Mouse (Mus musculus) liver, embryonic 14.5 days (tissue): Measurements from ENCODE around the gene Gimap5. TPM values are rescaled to one million over a fixed set of nuclear protein-coding genes. Genes with fewer than 3 reads are reported as not detected.

Source experiments
- ATAC-seq: fragments of 200-750 bp; cut with Nextera tagmentation; 2 replicates; pipeline ENCODE4 v1.8.0; 2017; ENCODE audit warnings: moderate number of reproducible peaks, mild to moderate bottlenecking, moderate library complexity; ENCODE audit not compliant: insufficient read depth
- DNase-seq, 3 experiments: peaks; one replicate each; pipeline ENCODE4 v3.0.0-alpha.2; 2012 to 2013; ENCODE audit warnings: low read depth in 3 of 3, low spot score in 3 of 3
- H3K27ac ChIP-seq: fragments of 300-500 bp; sonication (generic); 2 replicates; pipeline ENCODE4 v1.5.1; 2014; ENCODE audit warnings: moderate library complexity, mild to moderate bottlenecking, control low read depth, inconsistent platforms
- H3K27me3 ChIP-seq: fragments of 300-500 bp; sonication (generic); 2 replicates; pipeline ENCODE4 v1.6.1; 2014; ENCODE audit warnings: mild to moderate bottlenecking, low read length, moderate library complexity; ENCODE audit not compliant: control insufficient read depth, insufficient read depth
- H3K36me3 ChIP-seq: fragments of 300-500 bp; sonication (generic); replicated peaks from 2 replicates; pipeline ENCODE4 v1.6.1; 2014; ENCODE audit warnings: low read depth; ENCODE audit not compliant: control insufficient read depth, insufficient read depth
- H3K4me1 ChIP-seq, 2 experiments: fragments of 200-500 bp in 1 of 2; fragments of 300-500 bp in 1 of 2; sonication (generic) in 1 of 2; replicated peaks; 2 replicates each; pipeline ENCODE4 v1.6.1; 2012 to 2014; ENCODE audit warnings: antibody characterized with exemption in 1 of 2, inconsistent platforms in 1 of 2, low read length in 1 of 2; ENCODE audit not compliant: control insufficient read depth in 2 of 2, insufficient read depth in 2 of 2
- H3K4me2 ChIP-seq: fragments of 300-500 bp; sonication (generic); 2 replicates; pipeline ENCODE4 v1.6.1; 2014; ENCODE audit warnings: low read depth, mild to moderate bottlenecking, control low read depth, moderate library complexity
- H3K4me3 ChIP-seq, 2 experiments: fragments of 200-500 bp in 1 of 2; fragments of 300-500 bp in 1 of 2; sonication (generic) in 1 of 2; 2 replicates each; pipeline ENCODE4 v1.5.1; 2012 to 2014; ENCODE audit warnings: low read depth in 2 of 2, low read length in 2 of 2, mild to moderate bottlenecking in 2 of 2, control low read depth in 1 of 2, inconsistent platforms in 1 of 2, moderate library complexity in 1 of 2; ENCODE audit not compliant: insufficient read depth in 1 of 2
- H3K9ac ChIP-seq: fragments of 300-500 bp; sonication (generic); replicated peaks from 2 replicates; pipeline ENCODE4 v1.6.1; 2014; ENCODE audit warnings: mild to moderate bottlenecking, control low read depth, moderate library complexity
- H3K9me3 ChIP-seq: fragments of 300-500 bp; sonication (generic); 2 replicates; pipeline ENCODE4 v1.6.1; 2016; ENCODE audit warnings: low read length, mixed read lengths; ENCODE audit not compliant: control insufficient read depth
- CTCF ChIP-seq: IDR thresholded peaks from 2 replicates; pipeline ENCODE4 v1.5.1; 2016; ENCODE audit warnings: antibody characterized with exemption, low read depth, control low read depth
- EP300 ChIP-seq: IDR thresholded peaks from 2 replicates; pipeline ENCODE4 v1.6.1; 2016; ENCODE audit warnings: antibody characterized with exemption, low read depth
- WGBS: fragments of 180-500 bp; shearing (Covaris S2); extraction: QIAGEN DNeasy Blood & Tissue Kit; methylation state at CpG from one replicate; pipeline ENCODE4 v1.1.7; 2014; ENCODE audit not compliant: insufficient replicate concordance; 5-methylcytosine and 5-hydroxymethylcytosine counted together
- polyA plus RNA-seq, 2 experiments: library from polyadenylated mRNA; depleted of rRNA in 1 of 2; stranded (reverse) in 1 of 2; unstranded in 1 of 2; fragments of >200 nt; fragmentation: Nextera tagmentation in 1 of 2; extraction: Ambion mirVana in 1 of 2; gene quantifications; 2 replicates each; pipeline versions ENCODE4 v1.2.1 to v1.2.3; 2012 to 2014

The Gimap5 gene
- polyA plus RNA-seq, 2 experiments, result 1.8 to 2.7 TPM

DNA sequence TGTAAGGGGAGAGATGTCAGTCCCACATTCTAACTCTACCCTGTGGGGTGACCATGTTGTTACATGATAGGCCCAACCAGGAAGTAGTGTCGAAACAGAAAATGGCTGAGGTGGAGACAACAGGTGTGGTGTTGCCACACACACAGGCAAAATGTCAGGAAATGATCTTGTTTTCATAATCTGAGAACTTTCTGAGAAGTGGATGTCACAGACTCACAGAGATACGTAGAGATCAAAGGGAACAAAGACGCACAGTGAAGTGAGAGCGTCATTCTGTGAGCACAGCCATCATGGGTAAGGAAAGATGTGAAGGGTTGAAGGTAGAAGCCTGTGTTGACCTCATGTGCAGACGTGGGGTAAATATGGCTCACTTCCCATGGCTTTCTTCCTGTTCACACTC lies 18.2 kb upstream of the Gimap5 start:
- Histone ChIP-seq H3K4me3 (no peak overlapping the region), H3K27ac (no peak overlapping the region), H3K4me2 (no peak overlapping the region), H3K27me3 (no peaks in the 10 kb centered on the region), H3K9me3 (no peaks in the 10 kb centered on the region), H3K9ac (no peak overlapping the region), H3K4me1 (no peaks in the 10 kb centered on the region; a peak in 1 of 4 replicates), H3K36me3 (no peaks in the 10 kb centered on the region)
- 59% methylated on average over 5 of the region's 5 CpGs for WGBS
- no peak for TF ChIP-seq CTCF
- DNase-seq (no peak), ATAC-seq (no peak)

DNA sequence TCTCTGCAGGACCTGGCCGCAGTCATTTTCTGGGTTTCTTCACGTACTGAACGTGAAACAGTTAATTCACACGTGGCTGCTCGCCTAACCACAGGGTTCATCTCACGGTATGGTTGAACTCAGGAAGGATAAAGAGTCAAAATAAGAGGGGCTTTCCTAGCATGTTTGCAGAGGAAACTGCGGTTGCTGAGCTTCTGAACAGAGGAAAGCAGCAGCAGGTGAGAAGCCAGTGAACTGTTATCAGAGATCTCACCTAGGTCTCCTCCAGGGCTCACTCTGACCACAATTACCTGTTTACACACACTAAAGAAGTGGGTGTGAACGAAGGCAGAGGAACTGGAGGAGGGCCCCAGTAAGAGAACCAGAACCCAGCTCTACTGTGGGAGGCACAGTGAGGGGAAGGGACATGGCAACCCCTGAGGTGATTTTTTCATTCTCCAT lies 13.1 kb upstream of the Gimap5 start:
- Histone ChIP-seq H3K27ac (no peak overlapping the region), H3K27me3 (no peaks in the 10 kb centered on the region), H3K9ac (no peak overlapping the region), H3K4me3 (no peak overlapping the region), H3K4me1 (no peaks in the 10 kb centered on the region; a peak in 1 of 4 replicates), H3K36me3 (no peaks in the 10 kb centered on the region), H3K4me2 (no peak overlapping the region), H3K9me3 (no peaks in the 10 kb centered on the region)
- no peak for TF ChIP-seq EP300
- TF ChIP-seq CTCF, result no peak
- DNase-seq (no peak), ATAC-seq (no peak)
- WGBS, result 10% methylated on average over 8 of the region's 8 CpGs

DNA sequence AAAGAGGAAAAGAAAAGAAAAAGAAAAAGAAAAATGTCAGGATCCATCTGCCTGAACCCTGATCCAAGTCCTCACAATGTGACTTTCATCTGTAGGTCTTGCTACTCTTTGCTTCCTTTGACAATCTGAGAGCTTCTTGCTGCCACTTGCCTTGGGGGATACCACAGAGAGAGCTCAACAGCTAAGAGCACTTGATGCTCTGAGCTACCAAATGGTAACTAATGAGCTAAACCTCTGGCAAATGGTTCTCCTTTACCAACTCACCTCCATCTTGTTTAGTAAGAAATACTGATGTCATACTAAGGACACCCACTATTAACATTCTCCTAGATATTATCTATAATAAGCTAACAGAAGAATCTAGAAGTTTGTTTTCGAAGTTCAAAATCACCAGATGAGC lies 12.3 kb upstream of the Gimap5 start:
- Histone ChIP-seq H3K36me3 (no peaks in the 10 kb centered on the region), H3K4me1 (peaks cover 0 to under 1% of the 10 kb centered on the region in 2 experiments; a peak in 1 of 4 replicates), H3K27me3 (no peaks in the 10 kb centered on the region), H3K4me2 (no peak overlapping the region), H3K4me3 (no peak overlapping the region), H3K27ac (no peak overlapping the region), H3K9ac (no peak overlapping the region), H3K9me3 (no peaks in the 10 kb centered on the region)
- DNase-seq (no peak), ATAC-seq (no peak)
- 71% methylated on average over 1 of the region's 1 CpGs for WGBS
- TF ChIP-seq CTCF (no peak), EP300 (no peak)

DNA sequence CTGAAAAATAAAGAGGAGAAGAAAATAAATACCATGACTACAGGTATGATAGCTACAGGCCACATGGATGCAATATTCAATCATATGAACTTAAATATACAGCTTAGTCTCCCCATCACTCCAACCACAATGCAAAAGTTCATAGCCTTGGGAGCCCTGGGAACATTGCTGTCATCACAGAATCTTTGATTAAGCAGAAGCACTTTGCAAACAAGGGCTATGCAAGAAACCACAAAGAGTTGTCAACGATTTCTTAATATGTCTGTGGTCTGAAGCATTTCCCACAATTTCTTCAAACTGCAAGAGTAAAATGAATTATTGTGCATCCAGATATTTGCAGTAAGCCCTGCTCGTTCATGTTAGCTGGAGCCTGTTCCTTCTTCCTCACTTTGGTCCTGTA lies 8.9 kb upstream of the Gimap5 start:
- Histone ChIP-seq H3K9ac (no peak overlapping the region), H3K36me3 (no peaks in the 10 kb centered on the region), H3K27me3 (no peaks in the 10 kb centered on the region), H3K4me3 (no peak overlapping the region), H3K9me3 (no peaks in the 10 kb centered on the region), H3K4me1 (peaks cover 0 to 14% of the 10 kb centered on the region in 2 experiments; a peak in 2 of 4 replicates), H3K27ac (no peak overlapping the region), H3K4me2 (no peak overlapping the region)
- TF ChIP-seq EP300 (no peak), CTCF (no peak)
- ATAC-seq (no peak), DNase-seq (no peak)
- 17% methylated on average over 2 of the region's 2 CpGs for WGBS

DNA sequence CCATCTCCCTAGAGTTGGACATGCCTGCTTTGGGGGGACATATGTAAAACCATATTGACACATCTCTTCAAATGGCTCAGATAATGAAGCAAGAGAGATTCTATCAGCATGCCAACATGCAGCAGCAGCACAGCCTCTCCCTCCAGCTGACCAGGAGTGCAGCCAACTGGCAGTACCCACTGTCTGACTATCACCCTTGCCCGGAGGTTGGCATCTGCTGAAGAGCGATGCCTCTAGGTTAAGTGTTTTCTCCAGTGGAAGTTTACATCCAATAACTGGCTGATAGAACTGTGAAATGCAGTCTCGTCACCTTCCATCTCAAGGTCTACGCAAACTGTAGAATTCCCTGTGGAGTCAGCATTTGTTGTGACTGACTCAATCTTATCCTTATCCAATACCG lies 8.3 kb upstream of the Gimap5 start:
- no peak for ATAC-seq

More for the DNA sequence above, 8.3 kb upstream of the Gimap5 start:
- H3K27me3 ChIP-seq, result no peaks in the 10 kb centered on the region
- no peak overlapping the region for H3K27ac ChIP-seq
- H3K9ac ChIP-seq, result no peak overlapping the region
- no peaks in the 10 kb centered on the region for H3K36me3 ChIP-seq
- peaks cover 0 to 14% of the 10 kb centered on the region in 2 experiments; a peak in 2 of 4 replicates for H3K4me1 ChIP-seq
- no peak overlapping the region for H3K4me2 ChIP-seq
- no peak for DNase-seq
- no peak overlapping the region for H3K4me3 ChIP-seq
- TF ChIP-seq CTCF, result no peak
- no peak for TF ChIP-seq EP300
- WGBS, result 79% methylated on average over 5 of the region's 5 CpGs
- no peaks in the 10 kb centered on the region for H3K9me3 ChIP-seq
